Mouse (Mus musculus) right cerebral cortex, postnatal 10 days (tissue): ENCODE data around the gene Mfng.
A peak's percentile ranks its signal among the peaks of the same experiment; 100 is the strongest.

Source experiments
- DNase-seq, 2 experiments: peaks; one replicate each; pipeline ENCODE4 v3.0.0; 2021; ENCODE audit warnings: low spot score in 2 of 2

Gene Mfng

GRCm38 (mm10) chr15:78716936-78717335, 56.3 kb downstream of the Mfng start:
- peak; percentile 53 to 68 for DNase-seq

- DNase-seq: peak in 1 of 2 experiments; percentile 38
Observed at GRCm38 (mm10) chr15:78715856-78716255, 57.4 kb downstream of the Mfng start.

- DNase-seq: peak in 1 of 2 experiments; percentile 65
Observed at GRCm38 (mm10) chr15:78713751-78714150, 59.5 kb downstream of the Mfng start.

GRCm38 (mm10) chr15:78712335-78713258, 60.7 kb downstream of the Mfng start:
- DNase-seq: peak; percentile 75 to 80

- DNase-seq: peak; percentile 80 to 88
Observed at GRCm38 (mm10) chr15:78711935-78712334, 61.3 kb downstream of the Mfng start.

GRCm38 (mm10) chr15:78710634-78711033, 62.6 kb downstream of the Mfng start:
- DNase-seq: peak; percentile 75 to 87

- DNase-seq: peak; percentile 87 to 93
Observed at GRCm38 (mm10) chr15:78709767-78710166, 63.5 kb downstream of the Mfng start.

- DNase-seq: no peak
Observed at GRCm38 (mm10) chr15:78706630-78707029, 66.6 kb downstream of the Mfng start.
